Mouse (Mus musculus) ES-E14 (cell line): ENCODE measurements at regions not wholly inside any gene's neighbourhood (a gene's known extent, or its start where the extent isn't known, plus 50 kb on each side); places are given as distances from the start of the nearest gene placed in this dataset.
A peak's percentile ranks its signal among the peaks of the same experiment; 100 is the strongest.

ENCODE experiments used
- DNase-seq: peaks from one replicate; pipeline ENCODE4 v3.0.0-alpha.2; 2013; ENCODE audit warnings: low read depth, low spot score
- H3K27ac ChIP-seq: 2 replicates; pipeline ENCODE4 v1.5.1; 2012; ENCODE audit warnings: low read depth, mild to moderate bottlenecking, low read length, moderate library complexity, mixed read lengths; ENCODE audit not compliant: poor library complexity, insufficient read depth, severe bottlenecking
- H3K36me3 ChIP-seq: 2 replicates; pipeline ENCODE4 v1.6.1; 2012; ENCODE audit warnings: mild to moderate bottlenecking, low read length, moderate library complexity, mixed read lengths; ENCODE audit not compliant: control insufficient read depth, poor library complexity, insufficient read depth, severe bottlenecking
- H3K4me1 ChIP-seq, 2 experiments: fragments of 150-350 bp in 1 of 2; sonication (generic) in 1 of 2; 2 replicates each; pipeline ENCODE4 v1.6.1; 2012; ENCODE audit warnings: low read length in 2 of 2, mild to moderate bottlenecking in 1 of 2, mixed read lengths in 1 of 2; ENCODE audit not compliant: control insufficient read depth in 2 of 2, insufficient read depth in 2 of 2, poor library complexity in 1 of 2
- H3K4me3 ChIP-seq, 2 experiments: fragments of 150-350 bp in 1 of 2; sonication (generic) in 1 of 2; 2 replicates each; pipeline ENCODE4 v1.5.1; 2012; ENCODE audit warnings: low read length in 2 of 2, low read depth in 1 of 2, mild to moderate bottlenecking in 1 of 2, mixed read lengths in 1 of 2; ENCODE audit not compliant: insufficient read depth in 1 of 2, poor library complexity in 1 of 2, severe bottlenecking in 1 of 2
- H3K9ac ChIP-seq: 2 replicates; pipeline ENCODE4 v1.6.1; 2012; ENCODE audit warnings: low read depth, mild to moderate bottlenecking, low read length, mixed read lengths; ENCODE audit not compliant: poor library complexity, insufficient read depth, severe bottlenecking
- H3K9me3 ChIP-seq: fragments of 150-350 bp; sonication (generic); 2 replicates; pipeline ENCODE4 v1.6.1; 2012; ENCODE audit warnings: low read depth, mild to moderate bottlenecking, low read length; ENCODE audit not compliant: control insufficient read depth, insufficient read depth
- CHD2 ChIP-seq: IDR thresholded peaks from 2 replicates; pipeline ENCODE4 v1.6.1; 2014; ENCODE audit warnings: mild to moderate bottlenecking, low read depth, low read length, inconsistent platforms
- HCFC1 ChIP-seq: IDR thresholded peaks from 2 replicates; pipeline ENCODE4 v1.6.1; 2012; ENCODE audit warnings: low read length, inconsistent platforms, borderline replicate concordance; ENCODE audit not compliant: insufficient read depth
- MAFK ChIP-seq: IDR thresholded peaks from 2 replicates; pipeline ENCODE4 v1.6.1; 2014; ENCODE audit warnings: mild to moderate bottlenecking, low read depth, low read length, inconsistent platforms; ENCODE audit not compliant: insufficient read depth
- ZC3H11A ChIP-seq: IDR thresholded peaks from 2 replicates; pipeline ENCODE4 v1.6.1; 2012; ENCODE audit warnings: low read depth, mild to moderate bottlenecking, inconsistent platforms, low read length, borderline replicate concordance
- ZNF384 ChIP-seq: IDR thresholded peaks from 2 replicates; pipeline ENCODE4 v1.6.1; 2012; ENCODE audit warnings: low read depth, low read length, inconsistent platforms
- in situ Hi-C, 2 experiments: fragments of 600-800 bp; cut with MboI; formaldehyde crosslinking; loops; one replicate each; pipeline ENCODE4 v1.15.1; 2025; ENCODE audit warnings: low sequenced_read_pairs in 2 of 2, inconsistent platforms in 1 of 2; ENCODE audit not compliant: unreplicated experiment in 2 of 2

- Histone ChIP-seq H3K4me3 (no peak overlapping the region), H3K36me3 (no peaks in the 10 kb centered on the region), H3K9me3 (no peaks in the 10 kb centered on the region), H3K9ac (no peak overlapping the region), H3K27ac (no peak overlapping the region), H3K4me1 (no peaks in the 10 kb centered on the region)
- in situ Hi-C loops = no loop called here
- TF ChIP-seq HCFC1 (no peak), ZC3H11A (no peak), ZNF384 (no peak)
- no peak for DNase-seq
Measured at GRCm38 (mm10) chr4:124255183-124255543, 337.3 kb upstream of the 4930535I16Rik start.

DNA sequence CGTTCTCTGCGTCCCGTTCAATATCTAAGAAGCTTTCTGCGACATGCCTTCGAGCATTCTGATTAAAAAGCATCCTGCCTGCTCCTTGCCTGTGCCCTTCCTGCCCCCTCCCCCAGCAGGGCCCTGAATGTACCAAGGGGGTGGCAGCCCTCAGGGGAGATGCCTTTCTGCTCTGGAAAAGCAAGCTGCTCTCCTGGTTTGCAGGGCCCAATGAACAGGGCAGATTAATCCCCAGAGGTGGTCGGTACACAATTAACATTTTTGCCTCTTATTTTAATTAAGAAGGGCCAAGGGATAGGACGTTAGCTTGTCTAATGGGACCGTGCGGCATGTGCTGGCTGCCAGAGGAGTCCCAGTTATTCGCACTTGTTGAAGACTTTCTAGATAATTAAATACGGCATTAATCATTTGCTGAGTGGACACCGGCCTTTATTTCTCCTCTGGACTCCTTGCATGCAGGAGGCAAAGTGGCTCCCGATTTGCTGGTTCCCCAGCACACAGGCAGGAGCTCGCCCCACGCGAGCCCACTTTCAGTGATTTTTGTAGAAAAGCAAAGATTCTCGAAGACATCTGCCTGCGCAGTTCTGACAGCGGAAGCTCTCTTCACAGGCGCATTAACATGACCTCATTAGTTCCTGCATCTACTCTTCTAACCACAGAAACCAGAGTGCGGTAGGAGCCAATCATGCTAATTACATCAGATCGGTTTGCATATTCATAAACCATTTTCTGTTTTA is 336.8 kb upstream of the 4930535I16Rik start:
- H3K27ac ChIP-seq = no peak overlapping the region
- no peak for DNase-seq

DNA sequence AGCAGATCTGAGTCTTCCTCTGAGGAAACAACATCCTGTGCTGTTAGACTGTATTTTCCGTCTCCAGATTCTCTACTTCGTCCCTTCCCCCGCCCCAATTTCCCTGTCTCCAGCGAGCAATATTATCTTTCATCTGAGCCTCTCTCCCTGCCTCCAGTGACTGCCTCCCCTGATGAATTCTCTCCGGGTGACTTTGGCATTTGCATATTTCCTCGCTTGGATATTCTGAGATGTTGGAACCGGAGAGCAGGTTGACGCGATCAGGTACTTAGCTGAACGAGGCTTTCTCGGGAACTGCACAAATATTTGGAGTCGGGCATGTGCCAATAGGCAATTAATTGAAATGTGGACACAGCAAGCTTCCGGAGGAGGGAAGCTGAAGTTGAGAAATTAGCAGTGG is 323.8 kb upstream of the 4930535I16Rik start:
- Histone ChIP-seq H3K36me3 (no peaks in the 10 kb centered on the region), H3K9ac (no peak overlapping the region), H3K4me1 (0 out of 4 replicates have a peak, but pooled peaks cover 0 to 2% of the 10 kb centered on the region in 2 experiments), H3K4me3 (no peak overlapping the region), H3K9me3 (no peaks in the 10 kb centered on the region), H3K27ac (no peak overlapping the region)
- in situ Hi-C loops = no loop called here
- TF ChIP-seq ZC3H11A = no peak
- TF ChIP-seq CHD2 = no peak
- TF ChIP-seq HCFC1 = no peak
- TF ChIP-seq ZNF384 = no peak
- no peak for TF ChIP-seq MAFK
- DNase-seq = no peak

More for the DNA sequence above, 336.8 kb upstream of the 4930535I16Rik start:
- no peak overlapping the region for H3K9ac ChIP-seq
- no peaks in the 10 kb centered on the region for H3K4me1 ChIP-seq
- H3K9me3 ChIP-seq = no peaks in the 10 kb centered on the region
- no peak for TF ChIP-seq ZNF384
- in situ Hi-C loops = no loop called here
- no peak overlapping the region for H3K4me3 ChIP-seq
- H3K36me3 ChIP-seq = no peaks in the 10 kb centered on the region

- H3K9me3 ChIP-seq = no peaks in the 10 kb centered on the region
- no peak for DNase-seq
- TF ChIP-seq MAFK (no peak), ZC3H11A (no peak)
Measured at GRCm38 (mm10) chr4:124236476-124236875, 318.7 kb upstream of the 4930535I16Rik start.

DNA sequence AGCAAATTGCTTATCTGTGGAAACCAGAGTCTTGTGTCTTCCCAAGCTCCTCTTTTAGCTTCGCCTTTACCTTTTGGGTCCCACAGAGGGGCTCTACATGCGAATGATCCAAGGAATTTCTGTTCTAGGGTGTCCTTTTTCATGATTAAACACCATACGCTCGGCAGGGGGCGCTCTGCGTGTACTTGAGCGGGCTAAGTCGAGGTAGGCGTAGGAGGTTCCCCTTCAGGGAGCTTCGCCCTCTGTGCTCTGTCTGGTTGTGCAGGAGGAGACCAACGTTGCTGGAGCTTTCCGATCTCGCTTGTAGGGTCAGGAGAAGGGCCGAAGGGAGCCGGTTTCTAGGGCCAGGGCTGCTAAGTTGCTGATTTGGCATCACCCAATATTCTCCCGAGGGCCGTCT is 310.7 kb upstream of the 4930535I16Rik start:
- in situ Hi-C loops = no loop called here
- Histone ChIP-seq H3K9me3 (no peaks in the 10 kb centered on the region), H3K27ac (no peak overlapping the region), H3K4me1 (no peaks in the 10 kb centered on the region), H3K36me3 (no peaks in the 10 kb centered on the region), H3K9ac (no peak overlapping the region), H3K4me3 (no peak overlapping the region)
- DNase-seq = peak; percentile 65
- TF ChIP-seq ZC3H11A (peak; percentile 37; the same call in 1 of the 2 replicates), ZNF384 (no peak), CHD2 (no peak), HCFC1 (no peak)

More at GRCm38 (mm10) chr4:124236476-124236875, 318.7 kb upstream of the 4930535I16Rik start:
- no peaks in the 10 kb centered on the region for H3K4me1 ChIP-seq
- H3K36me3 ChIP-seq = no peaks in the 10 kb centered on the region
- no peak overlapping the region for H3K9ac ChIP-seq
- H3K27ac ChIP-seq = no peak overlapping the region
- in situ Hi-C loops = no loop called here
- no peak overlapping the region for H3K4me3 ChIP-seq
